Mouse (Mus musculus): ENCODE measurements around the gene Zfp277. TPM values are rescaled to one million over a fixed set of nuclear protein-coding genes. Genes with fewer than 3 reads are reported as not detected.

Zfp277 gene
- polyA plus RNA-seq, 1 experiment from 2014 or later = 29.9 TPM

GRCm38 (mm10) chr12:40429976-40430375 is 15.7 kb downstream of the Zfp277 start:
- H3K4me2 ChIP-seq = no peak overlapping the region
- no peaks in the 10 kb centered on the region for H3K27me3 ChIP-seq
- no peak overlapping the region for H3K9ac ChIP-seq
- H3K4me1 ChIP-seq (replicated peaks) = peaks cover 12% of the 10 kb centered on the region; the same call in 1 of the 2 replicates
- H3K36me3 ChIP-seq = no peaks in the 10 kb centered on the region
- no peak for ATAC-seq (ENCODE audit: low FRiP score)
- H3K27ac ChIP-seq = no peak overlapping the region
- H3K4me3 ChIP-seq = no peak overlapping the region
- H3K9me3 ChIP-seq = no peaks in the 10 kb centered on the region
- 65% methylated on average over 3 of the region's 3 CpGs for WGBS

- H3K9me3 ChIP-seq = no peaks in the 10 kb centered on the region
- peaks cover 12% of the 10 kb centered on the region; the same call in 1 of the 2 replicates for H3K4me1 ChIP-seq (replicated peaks)
- no peak overlapping the region for H3K4me3 ChIP-seq
- ATAC-seq (ENCODE audit: low FRiP score) = no peak
- 84% methylated on average over 10 of the region's 10 CpGs for WGBS
- no peak overlapping the region for H3K4me2 ChIP-seq
- no peak overlapping the region for H3K27ac ChIP-seq
- no peak overlapping the region for H3K9ac ChIP-seq
- no peaks in the 10 kb centered on the region for H3K36me3 ChIP-seq
- H3K27me3 ChIP-seq = no peaks in the 10 kb centered on the region
Observed at GRCm38 (mm10) chr12:40427606-40428005, 18.1 kb downstream of the Zfp277 start.

GRCm38 (mm10) chr12:40424991-40425390 is 20.7 kb downstream of the Zfp277 start:
- 91% methylated on average over 1 of the region's 1 CpGs for WGBS
- no peak for ATAC-seq (ENCODE audit: low FRiP score)
- H3K4me3 ChIP-seq = no peak overlapping the region
- H3K27ac ChIP-seq = no peak overlapping the region
- H3K9me3 ChIP-seq = no peaks in the 10 kb centered on the region
- H3K4me2 ChIP-seq = no peak overlapping the region
- no peaks in the 10 kb centered on the region; the same call in 1 of the 2 replicates for H3K4me1 ChIP-seq (replicated peaks)
- H3K9ac ChIP-seq = no peak overlapping the region
- H3K36me3 ChIP-seq = no peaks in the 10 kb centered on the region
- no peaks in the 10 kb centered on the region for H3K27me3 ChIP-seq

GRCm38 (mm10) chr12:40417257-40417656 is 28.4 kb downstream of the Zfp277 start:
- Histone ChIP-seq H3K27me3 (no peaks in the 10 kb centered on the region), H3K4me1 (replicated peaks) (peaks cover 11% of the 10 kb centered on the region), H3K4me3 (no peak overlapping the region), H3K9me3 (no peaks in the 10 kb centered on the region), H3K27ac (no peak overlapping the region), H3K9ac (no peak overlapping the region), H3K4me2 (no peak overlapping the region), H3K36me3 (no peaks in the 10 kb centered on the region)
- WGBS = 93% methylated on average over 4 of the region's 4 CpGs
- ATAC-seq (ENCODE audit: low FRiP score) = no peak

GRCm38 (mm10) chr12:40415312-40415925 is 30.3 kb downstream of the Zfp277 start:
- Histone ChIP-seq H3K27me3 (no peaks in the 10 kb centered on the region), H3K36me3 (no peaks in the 10 kb centered on the region), H3K9ac (no peak overlapping the region), H3K4me1 (replicated peaks) (peaks cover 11% of the 10 kb centered on the region), H3K4me2 (peak overlapping the region; percentile 27), H3K27ac (peak overlapping the region; percentile 66; the same call in 1 of the 2 replicates), H3K4me3 (no peak overlapping the region), H3K9me3 (no peaks in the 10 kb centered on the region)
- WGBS = 54% methylated on average over 8 of the region's 8 CpGs
- ATAC-seq (ENCODE audit: low FRiP score) = no peak

GRCm38 (mm10) chr12:40414682-40415311 is 30.9 kb downstream of the Zfp277 start:
- Histone ChIP-seq H3K36me3 (peaks cover 1% of the 10 kb centered on the region; the same call in 1 of the 2 replicates), H3K9me3 (0 out of 2 replicates have a peak, but pooled peaks cover under 1% of the 10 kb centered on the region), H3K27me3 (no peaks in the 10 kb centered on the region), H3K9ac (no peak overlapping the region), H3K4me1 (replicated peaks) (peaks cover 11% of the 10 kb centered on the region), H3K27ac (peak overlapping the region; percentile 66), H3K4me2 (peak overlapping the region; percentile 27), H3K4me3 (no peak overlapping the region)
- 30% methylated on average over 5 of the region's 5 CpGs for WGBS
- ATAC-seq (ENCODE audit: low FRiP score) = peak; percentile 82

- no peak for ATAC-seq (ENCODE audit: low FRiP score)
- WGBS = 72% methylated on average over 10 of the region's 10 CpGs
Observed at GRCm38 (mm10) chr12:40399812-40400211, 45.9 kb downstream of the Zfp277 start.

GRCm38 (mm10) chr12:40399386-40399785 is 46.3 kb downstream of the Zfp277 start:
- Histone ChIP-seq H3K4me3 (no peak overlapping the region), H3K9me3 (no peaks in the 10 kb centered on the region), H3K9ac (no peak overlapping the region), H3K36me3 (peaks cover 3% of the 10 kb centered on the region; the same call in 1 of the 2 replicates), H3K27ac (no peak overlapping the region), H3K4me2 (no peak overlapping the region), H3K4me1 (replicated peaks) (no peaks in the 10 kb centered on the region), H3K27me3 (no peaks in the 10 kb centered on the region)
- 95% methylated on average over 2 of the region's 2 CpGs for WGBS
- ATAC-seq (ENCODE audit: low FRiP score) = no peak

More at GRCm38 (mm10) chr12:40399812-40400211, 45.9 kb downstream of the Zfp277 start:
- H3K9me3 ChIP-seq = no peaks in the 10 kb centered on the region
- no peak overlapping the region for H3K4me3 ChIP-seq
- H3K4me2 ChIP-seq = no peak overlapping the region
- H3K27ac ChIP-seq = no peak overlapping the region
- no peaks in the 10 kb centered on the region for H3K27me3 ChIP-seq
- H3K9ac ChIP-seq = no peak overlapping the region
- peaks cover 3% of the 10 kb centered on the region; the same call in 1 of the 2 replicates for H3K36me3 ChIP-seq
- H3K4me1 ChIP-seq (replicated peaks) = no peaks in the 10 kb centered on the region

- WGBS = 64% methylated on average over 2 of the region's 2 CpGs
- Histone ChIP-seq H3K9me3 (no peaks in the 10 kb centered on the region), H3K27ac (no peak overlapping the region), H3K9ac (no peak overlapping the region), H3K36me3 (peaks cover 3% of the 10 kb centered on the region; the same call in 1 of the 2 replicates), H3K4me2 (no peak overlapping the region), H3K27me3 (no peaks in the 10 kb centered on the region), H3K4me1 (replicated peaks) (no peaks in the 10 kb centered on the region), H3K4me3 (no peak overlapping the region)
- peak; percentile 39; the same call in 1 of the 2 replicates for ATAC-seq (ENCODE audit: low FRiP score)
Observed at GRCm38 (mm10) chr12:40398916-40399315, 46.8 kb downstream of the Zfp277 start.

GRCm38 (mm10) chr12:40392869-40393268 is 52.8 kb downstream of the Zfp277 start:
- H3K4me2 ChIP-seq = no peak overlapping the region
- H3K27ac ChIP-seq = no peak overlapping the region
- H3K27me3 ChIP-seq = no peaks in the 10 kb centered on the region
- no peaks in the 10 kb centered on the region for H3K9me3 ChIP-seq
- no peak overlapping the region for H3K9ac ChIP-seq
- no peak overlapping the region for H3K4me3 ChIP-seq
- peaks cover 4% of the 10 kb centered on the region; the same call in 1 of the 2 replicates for H3K4me1 ChIP-seq (replicated peaks)
- WGBS = 70% methylated on average over 3 of the region's 3 CpGs
- no peaks in the 10 kb centered on the region for H3K36me3 ChIP-seq
- no peak for ATAC-seq (ENCODE audit: low FRiP score)

GRCm38 (mm10) chr12:40391262-40391661 is 54.4 kb downstream of the Zfp277 start:
- 92% methylated on average over 1 of the region's 1 CpGs for WGBS
- no peak overlapping the region for H3K27ac ChIP-seq
- H3K4me3 ChIP-seq = no peak overlapping the region

GRCm38 (mm10) chr12:40387786-40388185 is 57.9 kb downstream of the Zfp277 start:
- no peak for ATAC-seq (ENCODE audit: low FRiP score)
- H3K27ac ChIP-seq = no peak overlapping the region
- H3K36me3 ChIP-seq = no peaks in the 10 kb centered on the region
- WGBS = 73% methylated on average over 5 of the region's 5 CpGs
- H3K4me1 ChIP-seq (replicated peaks) = peaks cover 5% of the 10 kb centered on the region; the same call in 1 of the 2 replicates
- H3K9me3 ChIP-seq = no peaks in the 10 kb centered on the region
- no peak overlapping the region for H3K4me3 ChIP-seq
- no peak overlapping the region for H3K4me2 ChIP-seq
- H3K27me3 ChIP-seq = no peaks in the 10 kb centered on the region
- no peak overlapping the region for H3K9ac ChIP-seq

More at GRCm38 (mm10) chr12:40391262-40391661, 54.4 kb downstream of the Zfp277 start:
- H3K27me3 ChIP-seq = no peaks in the 10 kb centered on the region
- H3K4me2 ChIP-seq = no peak overlapping the region
- H3K9me3 ChIP-seq = no peaks in the 10 kb centered on the region
- no peak overlapping the region for H3K9ac ChIP-seq
- H3K36me3 ChIP-seq = no peaks in the 10 kb centered on the region
- H3K4me1 ChIP-seq (replicated peaks) = peaks cover 9% of the 10 kb centered on the region; the same call in 1 of the 2 replicates
- no peak for ATAC-seq (ENCODE audit: low FRiP score)

Data from hindbrain, embryonic 13.5 days (tissue).